Mouse (Mus musculus): ENCODE measurements around the gene Tmem258. TPM values are rescaled to one million over a fixed set of nuclear protein-coding genes. Genes with fewer than 3 reads are reported as not detected.
"Not testable (repeated sequence)": the region's sequence is repeated elsewhere in the genome, so short reads cannot be mapped to it uniquely, and the experiment has no call there.

Gene Tmem258
- 408 and 447 TPM in 2 replicates for polyA plus RNA-seq (2015; fragmentation: Nextera tagmentation; extraction: Ambion mirVana)

- H3K36me3 ChIP-seq (ENCODE audit: poor library complexity, severe bottlenecking), result peaks cover 55% of the 10 kb centered on the region
Observed at GRCm38 (mm10) chr19:10203848-10204615, at the start of gene Tmem258, which contains the start of gene Fen1. Tmem258 (plus strand) TSS chr19:10204014. Fen1 (minus strand) TSS chr19:10204169.

GRCm38 (mm10) chr19:10157725-10158124 lies 46.1 kb upstream of the Tmem258 start:
- Histone ChIP-seq H3K4me2 (no peak overlapping the region), H3K27me3 (no peaks in the 10 kb centered on the region), H3K27ac (no peak overlapping the region), H3K4me1 (no peaks in the 10 kb centered on the region), H3K36me3 (ENCODE audit: poor library complexity, severe bottlenecking) (no peaks in the 10 kb centered on the region), H3K9me3 (replicated peaks) (no peaks in the 10 kb centered on the region), H3K4me3 (no peak overlapping the region), H3K9ac (no peak overlapping the region)
- no peak for ATAC-seq
- WGBS, result 75% methylated on average over 2 of the region's 2 CpGs

More at GRCm38 (mm10) chr19:10203848-10204615, at the start of gene Tmem258, which contains the start of gene Fen1:
- under 1% methylated on average over 40 of the region's 40 CpGs for WGBS
- no peaks in the 10 kb centered on the region for H3K9me3 ChIP-seq (replicated peaks)
- peak; percentile 96 for ATAC-seq
- H3K4me2 ChIP-seq, result peak within 1 kb of the TSS; percentile 80
- peak within 1 kb of the TSS; percentile 91 for H3K4me3 ChIP-seq
- peaks cover 28% of the 10 kb centered on the region for H3K4me1 ChIP-seq
- peak within 1 kb of the TSS; percentile 91 for H3K9ac ChIP-seq
- peak within 1 kb of the TSS; percentile 75 for H3K27ac ChIP-seq
- no peaks in the 10 kb centered on the region for H3K27me3 ChIP-seq

- no peaks in the 10 kb centered on the region for H3K9me3 ChIP-seq (replicated peaks)
- no peak for ATAC-seq
- no peak overlapping the region for H3K4me2 ChIP-seq
- no peak overlapping the region for H3K27ac ChIP-seq
- no peaks in the 10 kb centered on the region for H3K4me1 ChIP-seq
- 89% methylated on average over 3 of the region's 3 CpGs for WGBS
- H3K27me3 ChIP-seq, result no peaks in the 10 kb centered on the region
- no peaks in the 10 kb centered on the region for H3K36me3 ChIP-seq (ENCODE audit: poor library complexity, severe bottlenecking)
- no peak overlapping the region for H3K9ac ChIP-seq
- H3K4me3 ChIP-seq, result no peak overlapping the region
Observed at GRCm38 (mm10) chr19:10163896-10164295, 39.9 kb upstream of the Tmem258 start.

GRCm38 (mm10) chr19:10165928-10166327 lies 37.9 kb upstream of the Tmem258 start:
- not testable (repeated sequence) for H3K4me2 ChIP-seq; H3K27me3 ChIP-seq; H3K9me3 ChIP-seq (replicated peaks); H3K4me3 ChIP-seq; ATAC-seq; H3K27ac ChIP-seq; H3K36me3 ChIP-seq (ENCODE audit: poor library complexity, severe bottlenecking); H3K4me1 ChIP-seq; H3K9ac ChIP-seq
- WGBS, result 83% methylated on average over 4 of the region's 4 CpGs

GRCm38 (mm10) chr19:10167112-10167511 lies 36.7 kb upstream of the Tmem258 start:
- Histone ChIP-seq H3K27me3 (no peaks in the 10 kb centered on the region), H3K9me3 (replicated peaks) (no peaks in the 10 kb centered on the region), H3K27ac (no peak overlapping the region), H3K4me2 (no peak overlapping the region), H3K9ac (no peak overlapping the region), H3K4me1 (no peaks in the 10 kb centered on the region), H3K36me3 (ENCODE audit: poor library complexity, severe bottlenecking) (no peaks in the 10 kb centered on the region), H3K4me3 (no peak overlapping the region)
- WGBS, result 79% methylated on average over 4 of the region's 4 CpGs
- no peak for ATAC-seq

- Histone ChIP-seq H3K27ac (no peak overlapping the region), H3K36me3 (ENCODE audit: poor library complexity, severe bottlenecking) (no peaks in the 10 kb centered on the region), H3K4me2 (no peak overlapping the region), H3K9me3 (replicated peaks) (no peaks in the 10 kb centered on the region), H3K4me1 (no peaks in the 10 kb centered on the region), H3K27me3 (no peaks in the 10 kb centered on the region), H3K9ac (no peak overlapping the region), H3K4me3 (no peak overlapping the region)
- 82% methylated on average over 1 of the region's 1 CpGs for WGBS
- ATAC-seq, result no peak
Observed at GRCm38 (mm10) chr19:10167951-10168350, 35.9 kb upstream of the Tmem258 start.

- 91% methylated on average over 3 of the region's 3 CpGs for WGBS
- Histone ChIP-seq H3K36me3 (ENCODE audit: poor library complexity, severe bottlenecking) (no peaks in the 10 kb centered on the region), H3K27ac (no peak overlapping the region), H3K4me2 (no peak overlapping the region), H3K27me3 (no peaks in the 10 kb centered on the region), H3K4me1 (no peaks in the 10 kb centered on the region), H3K9me3 (replicated peaks) (no peaks in the 10 kb centered on the region), H3K4me3 (no peak overlapping the region), H3K9ac (no peak overlapping the region)
- ATAC-seq, result no peak
Observed at GRCm38 (mm10) chr19:10168441-10168840, 35.4 kb upstream of the Tmem258 start.

GRCm38 (mm10) chr19:10169179-10169578 lies 34.6 kb upstream of the Tmem258 start:
- Histone ChIP-seq H3K36me3 (ENCODE audit: poor library complexity, severe bottlenecking) (no peaks in the 10 kb centered on the region), H3K4me3 (no peak overlapping the region), H3K27me3 (no peaks in the 10 kb centered on the region), H3K9ac (no peak overlapping the region), H3K9me3 (replicated peaks) (no peaks in the 10 kb centered on the region), H3K27ac (no peak overlapping the region), H3K4me1 (no peaks in the 10 kb centered on the region), H3K4me2 (no peak overlapping the region)
- no peak for ATAC-seq

GRCm38 (mm10) chr19:10169692-10170330 lies 34.0 kb upstream of the Tmem258 start:
- not testable (repeated sequence) for H3K4me2 ChIP-seq; H3K9ac ChIP-seq; ATAC-seq; H3K4me3 ChIP-seq; H3K36me3 ChIP-seq (ENCODE audit: poor library complexity, severe bottlenecking); H3K4me1 ChIP-seq; H3K9me3 ChIP-seq (replicated peaks); H3K27ac ChIP-seq; H3K27me3 ChIP-seq
- WGBS, result 83% methylated on average over 3 of the region's 3 CpGs

GRCm38 (mm10) chr19:10170466-10170865 lies 33.3 kb upstream of the Tmem258 start:
- no peak overlapping the region for H3K4me2 ChIP-seq
- H3K27me3 ChIP-seq, result no peaks in the 10 kb centered on the region
- ATAC-seq, result no peak
- no peaks in the 10 kb centered on the region for H3K4me1 ChIP-seq
- H3K36me3 ChIP-seq (ENCODE audit: poor library complexity, severe bottlenecking), result no peaks in the 10 kb centered on the region
- 18% methylated on average over 1 of the region's 1 CpGs for WGBS
- H3K9ac ChIP-seq, result no peak overlapping the region
- no peaks in the 10 kb centered on the region for H3K9me3 ChIP-seq (replicated peaks)
- H3K27ac ChIP-seq, result no peak overlapping the region
- no peak overlapping the region for H3K4me3 ChIP-seq

GRCm38 (mm10) chr19:10171359-10171758 lies 32.5 kb upstream of the Tmem258 start:
- H3K4me1 ChIP-seq, result no peaks in the 10 kb centered on the region
- no peak overlapping the region for H3K4me2 ChIP-seq
- ATAC-seq, result no peak
- 85% methylated on average over 7 of the region's 7 CpGs for WGBS
- no peak overlapping the region for H3K9ac ChIP-seq
- no peaks in the 10 kb centered on the region for H3K9me3 ChIP-seq (replicated peaks)
- H3K4me3 ChIP-seq, result no peak overlapping the region
- H3K27ac ChIP-seq, result no peak overlapping the region
- H3K27me3 ChIP-seq, result no peaks in the 10 kb centered on the region
- no peaks in the 10 kb centered on the region for H3K36me3 ChIP-seq (ENCODE audit: poor library complexity, severe bottlenecking)

GRCm38 (mm10) chr19:10171846-10172245 lies 32.0 kb upstream of the Tmem258 start:
- H3K27ac ChIP-seq, result no peak overlapping the region
- no peaks in the 10 kb centered on the region for H3K27me3 ChIP-seq
- no peak for ATAC-seq
- no peaks in the 10 kb centered on the region for H3K4me1 ChIP-seq
- H3K9me3 ChIP-seq (replicated peaks), result no peaks in the 10 kb centered on the region
- no peak overlapping the region for H3K9ac ChIP-seq
- H3K4me2 ChIP-seq, result no peak overlapping the region
- no peaks in the 10 kb centered on the region for H3K36me3 ChIP-seq (ENCODE audit: poor library complexity, severe bottlenecking)
- no peak overlapping the region for H3K4me3 ChIP-seq
